Mouse (Mus musculus) hindbrain, embryonic 10.5 days (tissue): Measurements from ENCODE around the gene Cgn. TPM values are rescaled to one million over a fixed set of nuclear protein-coding genes. Genes with fewer than 3 reads are reported as not detected.
"Not testable (repeated sequence)": the region's sequence is repeated elsewhere in the genome, so short reads cannot be mapped to it uniquely, and the experiment has no call there.

Experiments used
- DNase-seq: peaks from one replicate; pipeline ENCODE4 v3.0.0-alpha.2; 2017; ENCODE audit warnings: low spot score
- H3K27ac ChIP-seq: fragments of 300-500 bp; sonication (generic); 2 replicates; pipeline ENCODE4 v1.5.1; 2016; ENCODE audit warnings: mild to moderate bottlenecking, moderate library complexity
- H3K27me3 ChIP-seq: fragments of 300-500 bp; sonication (generic); 2 replicates; pipeline ENCODE4 v1.6.1; 2016; ENCODE audit warnings: mild to moderate bottlenecking; ENCODE audit not compliant: poor library complexity, insufficient read depth, severe bottlenecking
- H3K36me3 ChIP-seq: fragments of 300-500 bp; sonication (generic); 2 replicates; pipeline ENCODE4 v1.6.1; 2016; ENCODE audit warnings: mild to moderate bottlenecking, moderate library complexity
- H3K4me1 ChIP-seq: fragments of 300-500 bp; sonication (generic); replicated peaks from 2 replicates; pipeline ENCODE4 v1.6.1; 2016; ENCODE audit warnings: mild to moderate bottlenecking
- H3K4me3 ChIP-seq: fragments of 300-500 bp; sonication (generic); 2 replicates; pipeline ENCODE4 v1.5.1; 2016; ENCODE audit warnings: mild to moderate bottlenecking, moderate library complexity
- H3K9me3 ChIP-seq: fragments of 300-500 bp; sonication (generic); 2 replicates; pipeline ENCODE4 v1.6.1; 2016; ENCODE audit warnings: mild to moderate bottlenecking, moderate library complexity
- WGBS: fragments of 180-500 bp; shearing (Covaris S2); methylation state at CpG from one replicate; pipeline ENCODE4 v1.1.7; 2016; 5-methylcytosine and 5-hydroxymethylcytosine counted together
- polyA plus RNA-seq: library from polyadenylated mRNA; unstranded; fragments of >200 nt; fragmentation: Nextera tagmentation; extraction: Ambion mirVana; gene quantifications from 2 replicates; pipeline ENCODE4 v1.2.1, GENCODE M21; 2016

The Cgn gene
- polyA plus RNA-seq, 1 experiment from 2014 or later, result 5.0 TPM

- not testable (repeated sequence) for H3K4me1 ChIP-seq, H3K36me3 ChIP-seq, DNase-seq, H3K27me3 ChIP-seq, H3K27ac ChIP-seq, H3K9me3 ChIP-seq, H3K4me3 ChIP-seq
- WGBS, result 53% methylated on average over 2 of the region's 2 CpGs
These were observed 62.7 kb downstream of the Cgn start for GRCm38 (mm10) chr3:94723637-94724036.

GRCm38 (mm10) chr3:94718253-94718652 is 68.0 kb downstream of the Cgn start:
- DNase-seq, H3K4me3 ChIP-seq, H3K4me1 ChIP-seq, H3K36me3 ChIP-seq, H3K27ac ChIP-seq, H3K27me3 ChIP-seq: not testable (repeated sequence)
- 0 out of 2 replicates have a peak, but pooled peaks cover 10% of the 10 kb centered on the region for H3K9me3 ChIP-seq
- 77% methylated on average over 1 of the region's 1 CpGs for WGBS

- H3K4me1 ChIP-seq, H3K4me3 ChIP-seq, H3K27ac ChIP-seq, DNase-seq, H3K27me3 ChIP-seq, H3K36me3 ChIP-seq: not testable (repeated sequence)
- WGBS, result 85% methylated on average over 3 of the region's 3 CpGs
- H3K9me3 ChIP-seq, result 0 out of 2 replicates have a peak, but pooled peaks cover 10% of the 10 kb centered on the region
These were observed 72.9 kb downstream of the Cgn start for GRCm38 (mm10) chr3:94713424-94713823.

GRCm38 (mm10) chr3:94710591-94710990 is 75.7 kb downstream of the Cgn start:
- H3K27ac ChIP-seq, result not testable (repeated sequence)

More at GRCm38 (mm10) chr3:94710591-94710990, 75.7 kb downstream of the Cgn start:
- not testable (repeated sequence) for H3K27me3 ChIP-seq, H3K4me1 ChIP-seq, DNase-seq, H3K9me3 ChIP-seq, H3K36me3 ChIP-seq, H3K4me3 ChIP-seq

Other genes starting within 250 kb of the Cgn start
- gene Snx27, start 203.8 kb downstream of the Cgn start, polyA plus RNA-seq, result 43.0 and 45.5 TPM in 2 replicates
- not detected in 2 replicates for gene Gm10972, start 143.4 kb downstream of the Cgn start, polyA plus RNA-seq
- gene Tuft1, start 127.6 kb downstream of the Cgn start, polyA plus RNA-seq, result 3.5 and 3.7 TPM in 2 replicates
- gene Selenbp2, start 92.9 kb downstream of the Cgn start, polyA plus RNA-seq, result 0.20 and 0.24 TPM in 2 replicates
- 17.6 and 18.2 TPM in 2 replicates for gene Pogz, start 51.1 kb upstream of the Cgn start, polyA plus RNA-seq
- gene Psmb4, start 100.5 kb upstream of the Cgn start, polyA plus RNA-seq, result 342 and 366 TPM in 2 replicates
- gene Selenbp1, start 146.6 kb upstream of the Cgn start, polyA plus RNA-seq, result 5.1 and 7.4 TPM in 2 replicates
- gene Rfx5, start 167.6 kb upstream of the Cgn start, polyA plus RNA-seq, result 5.7 TPM in 2 replicates
- gene Pi4kb, start 188.2 kb upstream of the Cgn start, polyA plus RNA-seq, result 20.6 and 22.3 TPM in 2 replicates
- 40.0 and 46.5 TPM in 2 replicates for gene Zfp687, start 229.0 kb upstream of the Cgn start, polyA plus RNA-seq